Mouse (Mus musculus) megakaryocyte, embryonic 14.5 days (primary cell): Measurements from ENCODE around the gene Stx1a.

Experiments used
- FLI1 ChIP-seq: IDR thresholded peaks from 2 replicates; pipeline ENCODE4 v1.6.1; 2012; ENCODE audit warnings: low read length, inconsistent platforms, mixed read lengths
- GATA1 ChIP-seq: IDR thresholded peaks from 3 replicates; pipeline ENCODE4 v1.6.1; 2012; ENCODE audit warnings: mixed read lengths, low read length, inconsistent platforms, borderline replicate concordance

DNA sequence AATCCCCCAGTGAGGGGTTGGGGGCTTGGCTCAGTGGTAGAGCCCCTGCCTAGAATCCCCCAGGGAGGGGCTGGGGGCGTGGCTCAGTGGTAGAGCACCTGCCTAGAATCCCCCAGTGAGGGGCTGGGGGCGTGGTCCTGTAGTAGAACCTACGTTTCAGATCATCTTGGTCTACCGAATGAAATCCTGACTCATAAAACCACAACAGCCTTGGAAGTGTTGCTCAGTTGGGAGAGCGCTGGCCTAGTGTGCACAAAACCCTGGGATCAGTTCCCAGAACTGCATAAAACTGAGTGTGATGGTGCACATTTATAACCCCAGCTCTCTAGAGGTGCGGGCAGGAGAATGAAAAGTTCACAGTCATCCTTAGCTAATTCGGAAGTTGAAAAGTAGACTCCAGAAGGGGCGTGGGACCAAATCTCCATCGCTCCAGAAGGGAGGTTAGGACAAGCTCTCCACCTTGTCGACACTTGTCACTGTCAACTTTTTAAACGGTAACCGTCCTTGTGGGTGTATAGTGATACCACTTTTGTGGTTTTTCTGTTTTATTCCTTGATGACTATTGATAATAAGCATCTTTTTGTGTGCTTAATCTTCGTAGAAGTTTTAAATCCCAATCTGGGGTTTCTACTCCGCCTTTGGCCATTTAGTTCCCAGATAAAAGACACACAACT, 46.6 kb upstream of the Stx1a start:
- TF ChIP-seq FLI1 (no peak), GATA1 (no peak)
